Mouse (Mus musculus) spleen, adult 2 months (tissue): ENCODE data around the gene Fam167b.

Experiments used
- CTCF ChIP-seq: fragments of 200-500 bp; IDR thresholded peaks from 2 replicates; pipeline ENCODE4 v1.5.1; 2011; ENCODE audit warnings: mild to moderate bottlenecking, inconsistent platforms; ENCODE audit not compliant: insufficient read depth, insufficient read length, insufficient replicate concordance; ENCODE audit errors: extremely low read depth
- POLR2A ChIP-seq: fragments of 200-500 bp; IDR thresholded peaks from 2 replicates; pipeline ENCODE4 v1.6.1; 2011; ENCODE audit warnings: low read depth, low read length, inconsistent platforms

DNA sequence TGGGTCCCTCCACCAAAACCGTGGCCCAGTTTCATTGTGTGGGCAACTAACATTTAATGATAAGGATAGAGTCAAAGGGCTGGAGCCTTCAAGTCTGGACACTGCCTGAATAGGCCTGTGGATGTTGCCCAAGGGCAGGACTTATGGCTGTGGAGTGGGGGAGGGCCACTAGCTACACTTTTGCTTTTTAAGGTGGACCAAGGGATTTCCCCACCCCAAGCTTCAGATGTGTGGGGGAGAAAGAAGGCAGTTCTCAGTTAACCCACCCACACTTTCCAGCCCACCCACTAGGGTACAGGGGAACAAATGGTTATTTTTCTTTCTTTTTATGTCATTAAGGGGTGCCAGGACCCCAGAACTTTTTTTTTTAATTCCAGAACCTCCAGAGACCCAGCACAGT, 6.0 kb upstream of the Fam167b start:
- TF ChIP-seq CTCF (no peak), POLR2A (no peak)
